Mouse (Mus musculus) layer of hippocampus, postnatal 14 days (tissue): Measurements from ENCODE around the gene Morf4l1. TPM values are rescaled to one million over a fixed set of nuclear protein-coding genes. Genes with fewer than 3 reads are reported as not detected.

ENCODE experiments used
- DNase-seq, 2 experiments: peaks; one replicate each; pipeline ENCODE4 v3.0.0; 2021 to 2022; ENCODE audit warnings: low spot score in 2 of 2, mixed read lengths in 1 of 2
- long read RNA-seq, 2 experiments: library from polyadenylated mRNA; stranded (forward); transcript quantifications; one replicate each; pipeline ENCODE4 v2.0.0; 2021
- total RNA-seq, 2 experiments: library from RNA; stranded (reverse); gene quantifications; 2 replicates each; pipeline ENCODE4 v1.2.3; 2021

Morf4l1 gene
- 100 to 1,000 TPM; 364 to 379 TPM for total RNA-seq
- long read RNA-seq, experiment 1, transcript Morf4l1-202 (12 exons, 1,824 nt) = major isoform, 217 of 374 reads
- long read RNA-seq, experiment 1, transcript Morf4l1-201 (13 exons, 1,882 nt) = minor isoform, 68 of 374 reads
- long read RNA-seq, experiment 1, partial matches to known transcripts = 56 of 374 reads
- long read RNA-seq, experiment 1, other reads (novel, unspliced or antisense) = 33 of 374 reads
- long read RNA-seq, experiment 2, transcript Morf4l1-202 (12 exons, 1,824 nt) = major isoform, 331 of 487 reads
- long read RNA-seq, experiment 2, transcript Morf4l1-201 (13 exons, 1,882 nt) = minor isoform, 62 of 487 reads
- long read RNA-seq, experiment 2, partial matches to known transcripts = 70 of 487 reads
- long read RNA-seq, experiment 2, other reads (novel, unspliced or antisense) = 24 of 487 reads

GRCm38 (mm10) chr9:90114567-90115307 lies at the start of gene Morf4l1:
Gene Morf4l1 (minus strand): TSS chr9:90114774.
- peak; percentile 98 to 100 for DNase-seq

DNA sequence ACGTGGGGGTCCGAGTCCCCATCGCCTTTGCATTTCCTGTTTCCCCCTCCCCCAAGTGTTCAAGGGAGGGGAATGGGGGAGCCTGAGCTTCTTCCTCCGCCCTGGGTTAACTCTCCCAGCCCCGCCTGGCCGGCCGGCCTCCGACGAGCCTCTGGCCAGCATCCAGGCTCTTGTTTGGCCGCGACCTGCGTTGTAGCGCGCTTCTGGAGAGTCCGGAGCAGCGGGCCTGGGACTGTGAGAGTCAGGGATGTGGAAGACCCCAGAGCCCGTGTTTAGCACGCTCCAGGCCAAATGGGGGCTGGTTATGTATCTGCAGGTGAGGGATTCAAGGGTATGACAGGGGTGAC lies 49.1 kb upstream of the Morf4l1 start:
- DNase-seq = no peak

DNA sequence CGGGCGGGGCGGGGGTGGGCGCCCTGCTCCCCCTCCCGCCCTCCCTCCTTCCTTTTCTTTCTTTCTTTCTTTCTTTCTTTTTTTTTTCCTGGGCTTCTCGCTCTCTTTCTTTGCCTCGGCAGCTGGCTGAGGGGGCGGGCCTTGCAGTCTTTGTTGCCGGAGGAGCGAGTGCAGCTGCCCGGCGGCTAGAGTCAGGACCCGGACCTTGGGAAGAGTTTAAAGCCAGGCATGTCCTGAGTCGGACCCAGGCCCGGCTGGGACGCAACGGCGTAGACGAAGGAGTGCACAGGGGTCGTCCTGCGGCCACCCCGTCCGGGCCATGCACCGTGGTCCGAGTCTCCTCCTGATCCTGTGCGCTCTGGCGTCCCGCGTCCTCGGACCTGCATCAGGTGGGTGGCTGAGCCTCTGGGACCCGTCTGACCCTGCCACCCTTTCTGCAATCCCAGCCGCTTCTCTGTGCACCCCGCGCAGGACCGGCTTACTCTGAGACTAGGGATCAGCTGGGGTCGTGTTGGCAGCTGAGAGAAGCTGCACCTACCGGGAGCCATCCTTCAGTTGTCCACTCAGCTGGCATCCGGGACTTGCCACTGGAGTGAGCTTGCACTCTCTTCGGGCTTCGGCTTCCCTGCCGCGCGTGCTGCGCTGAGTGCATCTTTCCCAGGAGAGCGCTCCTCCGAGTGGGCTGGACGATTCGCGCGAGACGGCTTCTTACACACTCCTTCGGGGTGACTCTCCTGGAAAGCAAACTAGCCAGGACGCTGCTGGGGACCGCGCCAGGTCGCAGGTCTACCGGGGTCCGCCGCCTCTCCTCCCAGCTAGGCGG lies 48.6 kb upstream of the Morf4l1 start, which contains the start of gene Adamts7:
Adamts7 (plus strand) TSS at position 144 of the 823 bp plus-strand sequence.
- peak in 1 of 2 experiments; percentile 63 for DNase-seq

GRCm38 (mm10) chr9:90162243-90162925 lies 47.8 kb upstream of the Morf4l1 start:
- DNase-seq = no peak

- no peak for DNase-seq
These were observed 32.3 kb upstream of the Morf4l1 start for GRCm38 (mm10) chr9:90146869-90147268.

GRCm38 (mm10) chr9:90145788-90146187 lies 31.2 kb upstream of the Morf4l1 start:
- DNase-seq = no peak

DNA sequence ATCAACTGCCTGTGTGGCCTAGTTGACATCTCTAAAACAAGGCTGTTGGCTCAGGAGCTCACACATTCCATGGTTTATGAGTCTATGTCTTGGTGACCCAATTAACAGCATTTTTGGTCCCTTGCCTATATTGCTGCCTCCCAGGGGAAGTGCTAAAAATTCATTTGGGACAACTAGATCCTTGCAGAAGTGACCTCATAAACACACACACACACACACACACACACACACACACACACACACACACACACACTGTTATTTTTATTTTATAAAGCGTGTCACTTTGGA lies 22.0 kb upstream of the Morf4l1 start:
- DNase-seq = no peak

DNA sequence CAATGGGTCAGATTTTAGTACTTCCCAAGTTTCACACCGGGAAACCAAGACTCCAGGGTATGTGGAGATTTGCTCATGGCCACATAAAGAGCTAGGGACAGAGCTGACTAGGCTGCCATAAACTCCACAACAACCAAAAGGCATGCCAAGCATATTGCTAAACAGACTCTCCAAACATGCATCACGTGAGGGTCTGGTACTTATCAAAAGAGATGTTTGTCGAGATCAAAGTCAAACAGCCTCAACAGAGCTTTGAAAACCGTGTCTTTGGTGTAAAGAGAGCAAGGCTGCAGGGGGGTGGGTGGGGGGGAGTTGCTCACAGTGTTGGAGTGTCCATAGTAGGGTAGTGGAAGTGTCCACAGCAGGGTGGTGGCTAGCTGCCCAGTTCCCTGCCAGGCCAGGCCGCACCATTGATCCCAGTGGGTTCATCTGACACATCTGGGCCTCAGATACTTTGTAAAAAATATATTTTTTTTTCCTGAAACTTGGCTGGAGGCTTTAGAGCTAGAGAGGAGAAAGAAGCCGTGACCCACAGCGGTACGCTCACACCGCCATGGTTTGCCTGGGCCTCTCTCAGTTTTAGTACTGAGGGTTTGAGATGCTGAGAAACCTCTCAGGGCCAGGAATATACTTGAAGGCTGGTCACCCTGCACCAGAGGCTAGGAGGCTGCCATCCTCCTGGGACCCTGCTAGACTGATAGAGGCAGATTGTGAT lies 21.5 kb upstream of the Morf4l1 start:
- DNase-seq = no peak

GRCm38 (mm10) chr9:90135466-90135865 lies 20.9 kb upstream of the Morf4l1 start:
- no peak for DNase-seq

GRCm38 (mm10) chr9:90133562-90134355 lies 19.2 kb upstream of the Morf4l1 start:
- DNase-seq = no peak

- DNase-seq = no peak
These were observed 14.1 kb upstream of the Morf4l1 start for GRCm38 (mm10) chr9:90128636-90129201.

GRCm38 (mm10) chr9:90127146-90127545 lies 12.6 kb upstream of the Morf4l1 start:
- no peak for DNase-seq

DNA sequence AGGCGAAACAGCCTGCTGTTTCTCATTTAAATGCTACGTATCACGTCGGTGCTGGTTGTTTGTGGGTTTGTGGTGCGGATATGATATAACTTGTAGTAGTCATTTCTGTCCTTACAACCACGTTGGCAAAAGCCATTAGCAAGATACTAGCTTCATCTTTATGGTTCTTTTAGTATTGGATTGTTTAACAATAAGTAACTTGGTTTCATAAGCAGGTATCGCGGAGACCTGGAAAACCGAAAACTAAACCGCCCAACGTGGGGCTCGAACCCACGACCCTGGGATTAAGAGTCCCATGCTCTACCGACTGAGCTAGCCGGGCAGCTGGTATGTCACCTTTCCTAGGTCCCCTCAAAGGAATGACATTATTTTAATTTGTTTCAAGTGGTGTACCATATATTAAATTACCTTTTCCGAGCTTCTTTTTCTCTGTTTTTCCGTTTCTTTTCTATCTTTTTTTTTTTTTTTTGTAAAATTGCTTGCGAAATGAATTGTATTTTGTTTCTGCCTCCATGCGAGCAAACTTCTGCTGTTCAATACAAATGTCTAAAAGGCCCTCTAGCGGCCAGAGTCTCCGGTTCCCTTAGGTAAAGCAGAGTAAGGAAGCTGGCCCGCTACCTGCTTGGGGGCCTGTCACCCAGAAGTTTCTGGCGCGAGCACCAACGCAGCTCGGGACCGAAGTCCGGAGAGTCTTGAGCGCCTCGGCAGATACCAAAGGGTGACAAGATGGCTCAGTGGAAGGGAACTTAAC lies 11.9 kb upstream of the Morf4l1 start:
- DNase-seq = peak; percentile 48 to 88

DNA sequence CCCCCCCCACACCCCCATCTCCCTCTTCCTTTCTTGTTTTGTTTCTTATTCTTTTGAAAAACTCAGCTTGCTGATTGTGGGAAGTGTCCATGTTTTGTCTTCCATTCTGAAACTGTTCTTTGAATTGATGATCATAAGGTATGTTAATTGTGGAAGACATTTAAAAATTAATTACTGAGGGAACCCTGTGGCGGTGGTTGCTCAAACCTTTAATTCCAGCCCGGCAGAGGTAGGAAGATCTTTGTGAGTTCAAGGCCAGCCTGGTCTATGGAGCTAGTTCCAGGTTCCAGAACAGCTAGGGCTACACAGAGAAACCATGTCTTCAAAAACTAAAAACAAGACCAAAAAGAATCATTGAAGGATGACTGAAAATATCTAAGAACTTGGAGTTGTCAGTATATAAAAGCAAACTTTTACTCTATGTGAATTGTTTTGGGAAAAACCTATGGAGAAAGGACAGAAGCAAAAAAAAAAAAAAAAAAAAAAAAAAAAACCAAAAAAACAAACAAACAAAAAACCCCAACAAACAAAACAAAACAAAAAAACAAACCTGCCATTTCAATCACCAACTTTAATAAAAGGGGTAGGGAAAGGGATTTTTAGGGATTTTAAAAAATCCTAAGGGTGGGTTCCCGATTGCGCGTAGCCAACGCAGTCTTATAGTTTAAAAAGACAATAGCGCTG lies 11.0 kb upstream of the Morf4l1 start:
- DNase-seq = no peak

DNA sequence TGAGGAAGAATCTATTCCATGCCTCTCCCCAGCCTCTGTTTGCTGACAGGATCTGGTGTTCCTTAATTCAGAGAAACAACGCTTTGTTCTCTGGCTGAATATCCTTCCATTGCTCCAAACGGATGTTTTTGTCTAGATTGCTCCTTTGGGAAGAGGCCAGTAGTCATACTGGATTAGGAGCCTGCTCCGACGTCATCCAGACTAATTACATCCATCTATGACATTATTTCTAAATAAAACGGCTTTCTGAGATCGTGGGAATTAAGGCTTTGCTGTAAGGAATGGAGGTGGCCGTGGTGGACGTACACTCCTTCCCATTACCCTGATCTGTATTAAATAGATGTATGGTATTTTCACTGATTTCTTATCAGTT lies 10.3 kb upstream of the Morf4l1 start:
- no peak for DNase-seq

- no peak for DNase-seq
These were observed 9.7 kb upstream of the Morf4l1 start for GRCm38 (mm10) chr9:90124156-90124872.

DNA sequence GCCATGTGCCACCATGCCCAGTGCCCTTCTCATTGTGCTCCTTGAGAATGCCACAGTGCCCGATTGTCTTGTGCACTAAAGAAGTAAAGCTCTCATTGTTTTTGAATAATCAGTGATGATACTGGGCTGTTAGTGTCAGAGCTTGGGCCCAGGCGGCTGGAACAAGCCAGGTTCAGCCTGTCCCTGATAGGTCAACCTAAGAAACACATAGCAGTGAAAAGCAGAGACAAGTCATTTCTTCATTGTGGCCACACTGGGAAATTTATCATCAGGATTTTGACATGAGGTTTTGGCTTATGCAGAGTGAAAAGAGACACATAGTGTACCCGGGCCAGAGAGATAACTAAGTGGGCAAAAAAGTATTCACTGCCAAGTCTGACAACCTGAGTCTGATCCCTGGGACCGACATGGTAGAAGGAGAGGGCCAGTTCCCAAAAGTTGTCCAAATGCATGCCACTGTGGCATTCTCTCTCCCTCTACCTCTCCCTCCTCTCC lies 7.7 kb upstream of the Morf4l1 start:
- no peak for DNase-seq
